Mouse (Mus musculus) skeletal muscle tissue, postnatal 0 days (tissue): ENCODE data around the gene Ctcf. TPM values are rescaled to one million over a fixed set of nuclear protein-coding genes. Genes with fewer than 3 reads are reported as not detected.

Experiments
- microRNA counts: library from miRNA; unstranded; fragments of <30 nt; microRNA quantifications from one replicate; lab custom pipeline; 2015
- microRNA-seq, 2 experiments: library from miRNA; unstranded; fragments of <30 nt; microRNA quantifications; one replicate each; pipeline ENCODE4; 2016
- polyA plus RNA-seq: library from polyadenylated mRNA; unstranded; fragments of >200 nt; fragmentation: Nextera tagmentation; extraction: Ambion mirVana; gene quantifications from 2 replicates; pipeline ENCODE4 v1.2.1, GENCODE M21; 2015

The Ctcf gene
- polyA plus RNA-seq: 40.0 and 44.9 TPM in 2 replicates

DNA sequence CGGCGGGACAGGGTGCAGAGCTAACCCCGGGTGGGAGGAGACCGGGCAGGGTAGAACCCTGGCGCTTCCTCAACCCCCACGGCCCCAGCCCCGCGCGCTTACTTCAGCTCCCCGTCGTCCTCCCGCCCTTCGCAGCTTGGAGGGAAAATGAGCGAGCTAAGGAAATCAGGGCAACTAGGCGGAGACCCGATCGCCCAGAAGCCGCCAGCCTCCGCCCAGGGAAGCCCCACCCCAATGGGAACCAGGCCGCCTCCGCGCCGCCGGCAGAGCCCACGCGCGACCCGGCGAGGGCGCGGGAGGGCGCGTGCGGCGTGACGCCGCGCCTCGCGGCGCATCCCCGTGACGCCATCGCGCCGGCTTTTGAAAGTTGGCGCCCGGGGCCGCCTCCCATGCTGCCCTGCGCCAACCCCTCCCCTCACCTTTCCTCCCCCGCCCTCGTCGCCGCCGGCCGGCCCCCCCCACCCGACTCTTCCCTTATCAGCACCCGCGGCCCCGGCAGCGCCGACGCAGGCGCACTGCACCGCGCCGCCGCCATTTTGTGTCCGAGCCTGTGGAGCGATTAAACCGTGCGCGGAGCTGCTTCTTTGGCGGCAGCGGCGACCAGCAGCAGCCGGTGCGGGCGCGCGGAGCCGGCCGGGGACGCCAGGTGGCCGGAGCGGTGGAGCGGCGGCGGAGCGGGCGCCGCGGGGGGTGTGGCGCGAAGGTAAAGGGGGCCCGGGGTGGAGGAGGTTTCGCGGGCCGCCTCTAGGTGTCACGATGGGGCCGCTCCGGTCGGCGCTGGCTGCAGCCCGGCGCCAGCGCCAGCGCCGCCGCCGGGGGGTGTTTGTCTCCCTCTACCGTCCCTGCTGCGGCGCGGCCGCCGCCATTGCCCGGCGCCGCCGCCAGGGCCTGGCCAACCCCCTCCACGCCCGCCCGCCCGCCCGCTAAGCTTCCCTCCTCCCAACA is at the start of gene Ctcf:
TSS of gene Ctcf (plus strand) at position 551 of the 945 bp plus-strand sequence.

DNA sequence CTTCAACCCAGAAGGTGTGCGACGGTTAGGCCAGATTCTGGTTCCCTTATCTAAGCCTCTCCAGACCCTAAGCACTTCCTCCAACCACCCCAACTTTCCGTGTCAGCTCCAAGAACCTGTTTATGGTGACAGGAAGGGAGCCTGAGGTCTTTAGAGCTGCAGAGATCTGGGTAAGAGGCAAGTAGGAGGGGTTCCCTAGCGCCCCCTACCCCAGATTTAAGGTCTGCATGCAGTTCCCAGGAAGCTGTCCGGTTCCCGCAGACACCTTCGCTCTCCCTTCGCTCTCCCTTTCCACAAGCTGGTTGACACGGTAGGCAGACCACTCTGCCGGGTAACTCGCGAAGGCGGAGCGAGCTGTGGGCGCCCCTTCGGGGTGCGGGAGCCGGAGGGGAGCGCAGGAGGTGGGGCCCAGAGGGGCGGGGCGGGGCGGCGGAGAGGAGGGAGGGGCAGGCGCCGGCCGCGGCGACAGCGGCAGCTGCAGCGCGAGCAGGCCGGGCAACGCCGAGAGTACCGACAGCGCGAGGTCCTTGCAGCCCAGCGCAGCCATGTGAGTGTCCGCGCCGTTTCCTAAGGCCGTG is 31.5 kb upstream of the Ctcf start, which contains the start of gene Ripor1:
TSS of gene Ripor1 (plus strand) at position 452 of the 578 bp plus-strand sequence.

DNA sequence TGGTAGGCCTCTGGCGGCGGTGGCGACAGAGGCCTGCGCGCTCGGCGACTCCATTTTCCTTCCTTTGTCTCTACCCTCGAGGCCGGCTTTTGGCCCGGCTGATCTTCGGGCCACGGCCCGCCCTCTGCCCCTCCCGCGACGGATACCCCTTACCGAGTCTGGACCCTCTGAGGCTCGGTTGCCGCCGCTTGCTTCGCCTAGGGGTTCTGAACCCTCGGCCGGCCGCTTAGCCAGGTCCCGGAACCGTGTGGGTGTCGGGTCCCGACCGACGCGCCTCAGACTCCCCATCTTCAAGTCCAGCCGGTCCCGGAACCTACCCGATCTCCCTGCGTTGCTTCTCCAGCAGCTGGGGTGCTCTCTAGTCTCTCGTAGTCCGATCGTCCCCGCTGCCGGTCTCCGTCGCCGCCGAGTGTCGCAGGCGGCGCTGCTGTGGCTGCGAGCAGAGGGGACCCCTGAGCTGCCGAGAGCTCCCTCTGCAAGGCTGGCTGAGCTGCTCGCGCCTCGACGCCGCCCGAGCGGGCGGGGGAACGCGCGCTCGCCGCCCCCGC is 669 bp downstream of the Ctcf start, which contains the start of gene Agrp:
TSS of gene Agrp (minus strand) at position 431 of the 548 bp plus-strand sequence.

DNA sequence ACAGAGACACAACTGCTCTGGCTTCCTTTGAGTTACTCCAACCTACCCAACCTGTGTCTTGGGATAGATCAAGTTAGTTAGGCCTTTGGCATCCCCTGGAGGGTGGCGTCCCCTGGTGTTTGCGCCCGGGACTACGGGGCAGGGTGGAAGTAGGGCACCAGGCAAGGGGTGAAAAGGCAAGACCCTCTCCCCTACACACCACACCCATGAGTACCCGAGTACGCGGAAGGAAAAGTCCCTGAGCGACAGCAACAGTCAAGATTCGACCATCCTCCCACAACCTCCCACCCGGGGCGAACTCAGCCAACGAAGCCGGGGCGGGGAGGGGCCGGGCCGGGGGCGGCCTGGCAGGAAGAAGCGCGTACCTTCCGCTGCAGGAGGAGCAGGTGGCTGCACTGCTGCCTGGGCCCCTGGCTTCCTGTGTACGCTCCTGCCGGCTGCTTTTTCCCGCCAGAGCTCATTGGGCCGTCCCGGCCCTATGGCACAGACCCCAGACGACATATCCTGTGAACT is 49.5 kb downstream of the Ctcf start, which contains the start of gene Carmil2:
TSS of gene Carmil2 (plus strand) at position 479 of the 513 bp plus-strand sequence.

DNA sequence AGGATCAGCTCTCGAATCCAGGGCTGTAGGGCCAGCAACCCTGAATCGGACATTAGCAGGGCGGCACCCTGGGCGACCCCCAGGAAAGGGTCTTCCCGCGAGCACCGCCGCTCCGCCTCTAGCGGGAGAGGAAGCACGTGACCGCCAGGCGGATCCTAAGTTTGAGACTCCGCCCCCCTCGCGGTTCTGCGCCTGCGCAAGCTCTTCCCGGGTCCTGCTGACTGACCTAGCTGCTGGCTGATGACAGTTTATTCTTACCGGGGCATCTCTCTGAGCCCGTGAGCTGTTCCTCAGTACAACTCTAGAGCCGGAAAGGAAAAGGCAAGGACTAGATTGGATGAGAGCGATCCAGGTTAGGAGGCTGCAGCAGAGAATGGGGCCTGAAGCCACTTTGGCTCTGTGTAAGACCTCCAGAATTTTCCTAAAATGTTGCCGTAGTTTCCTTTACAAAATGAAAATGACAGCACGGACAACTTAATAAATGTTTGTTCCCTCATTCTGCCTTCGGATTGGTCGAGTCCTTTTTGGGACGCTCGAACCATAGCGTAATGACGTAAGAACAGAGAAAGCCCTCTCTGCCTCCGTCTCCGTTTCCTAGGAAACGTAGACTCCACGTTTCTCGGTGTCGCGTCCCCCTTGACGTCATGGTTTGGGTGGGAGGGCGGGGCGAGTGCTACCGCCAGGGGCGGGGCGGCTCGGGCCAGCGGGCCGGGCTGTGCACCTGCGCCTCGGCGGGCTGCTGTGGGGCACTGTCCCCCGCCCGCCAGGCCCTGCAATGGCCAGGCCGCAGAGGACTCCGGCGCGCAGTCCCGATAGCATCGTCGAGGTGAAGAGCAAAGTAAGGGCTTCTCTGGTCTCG is 64.8 kb downstream of the Ctcf start, which contains the start of the genes Acd and Pard6a:
TSS of gene Acd (minus strand) at position 137 of the 859 bp plus-strand sequence.
TSS of gene Pard6a (plus strand) at position 183 of the 859 bp plus-strand sequence.

DNA sequence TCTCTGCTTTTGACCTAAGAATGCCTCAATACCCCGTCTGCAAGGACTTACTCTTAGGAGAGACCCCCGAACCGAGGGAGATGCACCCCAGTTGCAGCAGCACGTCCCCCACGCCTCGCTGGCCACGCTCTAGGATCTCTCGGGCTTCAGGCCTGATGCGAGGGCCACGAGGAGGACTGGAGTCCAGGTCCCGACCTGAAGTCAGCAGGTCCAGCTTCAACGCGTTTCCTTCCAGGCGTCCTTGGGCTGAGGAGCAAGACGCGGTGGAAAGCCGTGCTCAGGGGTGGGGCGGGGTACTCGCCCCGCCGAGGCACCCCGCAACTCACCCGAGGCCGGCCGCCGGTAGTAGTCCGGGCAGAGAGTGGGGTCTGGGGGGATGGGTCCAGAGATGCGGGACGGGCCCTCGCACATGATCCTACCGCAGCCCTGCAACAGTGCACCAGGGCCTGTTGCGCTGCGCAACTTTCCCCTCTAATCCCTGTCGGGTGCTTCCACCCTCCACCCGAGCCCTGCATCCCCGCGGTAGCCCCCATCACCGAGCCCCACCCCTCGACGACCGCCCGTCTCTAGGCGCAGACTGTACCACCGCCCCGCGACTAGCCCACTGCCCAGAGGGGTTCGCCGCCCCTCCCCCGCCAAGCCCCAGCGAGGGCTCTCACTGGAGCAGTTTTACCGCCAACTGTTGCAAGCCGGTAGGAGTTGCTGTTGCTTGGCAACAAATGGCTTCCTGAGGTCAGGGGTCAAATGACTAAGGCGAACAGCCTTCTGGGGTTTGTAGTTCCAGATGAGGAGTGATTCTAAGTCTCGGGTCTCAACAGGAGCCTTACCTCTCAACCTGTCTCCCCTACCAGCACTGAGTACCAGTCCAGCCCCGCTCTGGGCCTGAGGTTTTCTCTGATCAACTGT is 71.4 kb downstream of the Ctcf start, which contains the start of the genes 4933405L10Rik and Enkd1:
TSS of gene 4933405L10Rik (plus strand) at position 158 of the 906 bp plus-strand sequence.
TSS of gene Enkd1 (minus strand) at position 713 of the 906 bp plus-strand sequence.

MicroRNA genes within 50 kb of the gene (microRNA counts, 519-probe panel; counts per million panel counts)
- 296 counts per million, percentile 58 among the panel's probes with 10 or more counts for microRNA mmu-miR-1966 (lab: Ali Mortazavi, UCI)

Small RNA genes within 50 kb of the gene (microRNA-seq; reads per million reads assigned to microRNA genes)
- gene Mir1966: 0.20 to 0.21 reads per million in 2 experiments

Other genes with a start within 250 kb of the Ctcf start
- gene Kctd19, start 223.1 kb upstream of the Ctcf start, polyA plus RNA-seq: 0.29 TPM in 1 of 2 replicates, not detected in the other
- gene Lrrc36, start 223.0 kb upstream of the Ctcf start, polyA plus RNA-seq: 0.94 and 1.2 TPM in 2 replicates
- gene Tppp3, start 165.0 kb upstream of the Ctcf start, polyA plus RNA-seq: 630 and 718 TPM in 2 replicates
- gene Zdhhc1, start 139.7 kb upstream of the Ctcf start, polyA plus RNA-seq: 22.4 and 24.2 TPM in 2 replicates
- 6.9 TPM in 2 replicates for gene Hsd11b2, start 117.8 kb upstream of the Ctcf start, polyA plus RNA-seq
- 57.6 and 67.5 TPM in 2 replicates for gene Atp6v0d1, start 70.5 kb upstream of the Ctcf start, polyA plus RNA-seq
- 15.6 and 18.2 TPM in 2 replicates for gene Ripor1, start 31.3 kb upstream of the Ctcf start, polyA plus RNA-seq
- gene Agrp, start 825 bp downstream of the Ctcf start, polyA plus RNA-seq: 0.27 and 0.62 TPM in 2 replicates
- 0.04 and 0.10 TPM in 2 replicates for gene Carmil2, start 49.7 kb downstream of the Ctcf start, polyA plus RNA-seq
- 24.6 and 25.1 TPM in 2 replicates for gene Acd, start 64.5 kb downstream of the Ctcf start, polyA plus RNA-seq
- 11.9 and 12.2 TPM in 2 replicates for gene Pard6a, start 64.6 kb downstream of the Ctcf start, polyA plus RNA-seq
- gene 4933405L10Rik, start 71.1 kb downstream of the Ctcf start, polyA plus RNA-seq: not detected in 2 replicates
- 3.2 and 3.8 TPM in 2 replicates for gene Enkd1, start 71.6 kb downstream of the Ctcf start, polyA plus RNA-seq
- 5.0 and 7.8 TPM in 2 replicates for gene Gfod2, start 122.1 kb downstream of the Ctcf start, polyA plus RNA-seq
- 9.3 and 9.6 TPM in 2 replicates for gene Ranbp10, start 190.8 kb downstream of the Ctcf start, polyA plus RNA-seq
- gene Tsnaxip1, start 191.2 kb downstream of the Ctcf start, polyA plus RNA-seq: 0.17 and 0.28 TPM in 2 replicates
- gene Cenpt, start 216.7 kb downstream of the Ctcf start, polyA plus RNA-seq: 9.9 and 12.2 TPM in 2 replicates
- 52.0 and 52.7 TPM in 2 replicates for gene Thap11, start 218.6 kb downstream of the Ctcf start, polyA plus RNA-seq
- 158 and 164 TPM in 2 replicates for gene Nutf2, start 224.0 kb downstream of the Ctcf start, polyA plus RNA-seq
- 20.2 and 22.6 TPM in 2 replicates for gene Edc4, start 244.3 kb downstream of the Ctcf start, polyA plus RNA-seq